Mouse (Mus musculus) subcutaneous adipose tissue, adult 2 months (tissue): ENCODE data around the gene Fthl17b. TPM values are rescaled to one million over a fixed set of nuclear protein-coding genes. Genes with fewer than 3 reads are reported as not detected.

Experiments
- polyA plus RNA-seq: library from polyadenylated mRNA; depleted of rRNA; stranded (reverse); fragments of >200 nt; gene quantifications from 2 replicates; pipeline ENCODE4 v1.2.3, GENCODE M21; 2012; ENCODE audit warnings: low replicate concordance; rRNA removed

Fthl17b gene
- polyA plus RNA-seq: not detected in 2 replicates

GRCm38 (mm10) chrX:8962875-8963274 lies at the start of gene Fthl17b:
Gene Fthl17b (minus strand): TSS chrX:8962975.

GRCm38 (mm10) chrX:8986655-8987054 lies 23.9 kb upstream of the Fthl17b start, which contains the start of gene Fthl17d:
Gene Fthl17d (minus strand): TSS chrX:8986755.

GRCm38 (mm10) chrX:8976459-8976858 lies 13.7 kb upstream of the Fthl17b start, which contains the start of gene Fthl17c:
Gene Fthl17c (minus strand): TSS chrX:8976559.

Other genes with a start within 250 kb of the Fthl17b start
- not detected in 2 replicates for gene Ssx9, start 214.5 kb downstream of the Fthl17b start, polyA plus RNA-seq
- not detected in 2 replicates for gene Ssxb5, start 159.3 kb downstream of the Fthl17b start, polyA plus RNA-seq
- not detected in 2 replicates for gene Gm6592, start 119.0 kb downstream of the Fthl17b start, polyA plus RNA-seq
- gene Gm5751, start 88.7 kb downstream of the Fthl17b start, polyA plus RNA-seq: not detected in 2 replicates
- gene B630019K06Rik, start 70.6 kb downstream of the Fthl17b start, polyA plus RNA-seq: 0.60 and 2.9 TPM in 2 replicates
- not detected in 2 replicates for gene Fthl17c, start 13.6 kb upstream of the Fthl17b start, polyA plus RNA-seq
- not detected in 2 replicates for gene Fthl17d, start 23.8 kb upstream of the Fthl17b start, polyA plus RNA-seq
- not detected in 2 replicates for gene Fthl17e, start 70.5 kb upstream of the Fthl17b start, polyA plus RNA-seq
- gene Fthl17f, start 100.0 kb upstream of the Fthl17b start, polyA plus RNA-seq: not detected in 2 replicates
- not detected in 2 replicates for gene 4930402K13Rik, start 141.6 kb upstream of the Fthl17b start, polyA plus RNA-seq
- 0.24 and 0.44 TPM in 2 replicates for gene Lancl3, start 236.9 kb upstream of the Fthl17b start, polyA plus RNA-seq